Mouse (Mus musculus): ENCODE measurements around the gene Tulp2.
"Not testable (repeated sequence)": the region's sequence is repeated elsewhere in the genome, so short reads cannot be mapped to it uniquely, and the experiment has no call there.

Gene Tulp2

DNA sequence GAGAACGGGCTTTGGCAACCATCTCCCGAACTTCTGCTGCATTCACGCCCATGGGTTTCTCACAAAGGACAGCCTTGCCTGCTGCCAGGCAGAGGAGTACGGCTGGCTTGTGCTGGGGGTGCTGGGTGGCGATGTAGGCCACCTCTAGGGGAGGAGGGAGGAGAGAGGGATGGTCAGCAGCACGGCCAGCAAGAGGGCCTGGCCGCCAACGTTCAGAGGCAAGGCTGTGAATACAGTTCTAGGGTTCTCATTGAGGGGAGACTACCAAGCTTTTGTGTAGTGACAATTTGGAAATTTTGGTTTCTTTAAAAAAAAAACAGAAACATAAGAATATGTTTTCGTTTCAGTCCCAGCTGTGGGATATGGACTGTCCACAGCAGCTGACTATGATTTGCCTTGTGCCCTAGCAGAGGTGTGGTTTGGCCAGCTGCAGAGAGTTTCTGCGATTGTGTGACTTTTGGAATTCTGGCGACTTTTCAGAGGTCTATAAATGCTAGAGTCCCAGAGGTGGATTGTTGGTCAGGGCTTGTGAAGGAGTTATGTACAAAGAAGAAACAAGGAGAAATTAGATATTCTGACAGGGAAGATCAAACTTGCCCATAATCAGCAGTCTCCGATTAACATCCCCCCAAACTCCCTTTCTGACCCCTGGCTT lies 5.2 kb downstream of the Tulp2 start, which contains the start of gene Gm45808:
Gene Gm45808, minus strand, starts transcription at position 51 of the 655 bp plus-strand sequence.
- DNase-seq (ENCODE audit: extremely low spot score), result no peak

GRCm38 (mm10) chr7:45487861-45488292 lies 6.2 kb downstream of the Tulp2 start:
- peak; percentile 49 for DNase-seq (ENCODE audit: extremely low spot score)

DNA sequence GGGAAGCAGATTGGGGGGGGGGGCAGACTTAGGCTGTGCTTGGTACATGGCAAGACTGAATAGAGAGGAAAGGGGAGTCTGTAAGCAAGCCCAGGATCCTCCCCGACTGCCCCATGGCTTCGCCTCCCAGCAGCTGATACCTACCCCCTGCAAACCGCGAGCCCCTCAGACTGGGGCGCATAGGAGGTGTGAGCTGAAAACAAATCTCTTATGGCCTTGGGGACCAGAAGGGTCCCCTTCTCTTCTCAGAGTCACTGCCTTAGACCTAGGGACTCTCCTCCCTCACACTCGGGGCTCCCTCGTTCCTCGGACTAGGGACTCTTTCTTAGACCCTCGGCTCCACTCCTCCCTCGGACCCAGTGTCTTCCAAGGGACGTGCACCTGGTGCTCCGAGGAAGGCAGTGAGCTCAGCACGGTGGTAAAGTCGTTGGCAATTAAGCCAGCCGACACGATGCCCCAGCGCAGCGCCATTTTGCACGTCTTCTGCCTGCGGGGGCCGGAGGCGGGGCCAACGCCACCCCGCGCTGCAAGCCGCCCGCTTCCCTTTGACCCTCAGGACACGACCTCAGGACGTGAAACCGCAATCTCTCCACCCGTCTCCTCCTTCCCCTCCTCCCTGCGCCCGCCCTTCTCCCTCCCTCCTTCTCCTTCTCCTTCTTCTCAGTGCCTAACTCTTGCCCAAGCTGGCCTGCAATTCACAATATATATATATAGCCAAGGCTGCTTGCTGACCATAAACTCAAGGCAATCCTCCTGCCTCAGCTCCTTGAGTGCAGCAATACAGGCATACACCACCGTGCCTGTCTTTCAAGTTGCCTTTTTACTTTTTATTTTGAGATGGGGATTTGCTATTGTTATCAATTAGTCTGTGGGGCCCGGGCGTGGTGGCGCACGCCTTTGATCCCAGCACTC lies 6.9 kb downstream of the Tulp2 start, which contains the start of gene Dhdh:
Gene Dhdh, minus strand, starts transcription at position 513 of the 912 bp plus-strand sequence.
- peak; percentile 83 for DNase-seq (ENCODE audit: extremely low spot score)

GRCm38 (mm10) chr7:45489578-45489977 lies 7.9 kb downstream of the Tulp2 start:
- no peak for DNase-seq (ENCODE audit: extremely low spot score)

- peak; percentile 52 for DNase-seq (ENCODE audit: extremely low spot score)
Measured at GRCm38 (mm10) chr7:45490822-45491221, 9.1 kb downstream of the Tulp2 start.

DNA sequence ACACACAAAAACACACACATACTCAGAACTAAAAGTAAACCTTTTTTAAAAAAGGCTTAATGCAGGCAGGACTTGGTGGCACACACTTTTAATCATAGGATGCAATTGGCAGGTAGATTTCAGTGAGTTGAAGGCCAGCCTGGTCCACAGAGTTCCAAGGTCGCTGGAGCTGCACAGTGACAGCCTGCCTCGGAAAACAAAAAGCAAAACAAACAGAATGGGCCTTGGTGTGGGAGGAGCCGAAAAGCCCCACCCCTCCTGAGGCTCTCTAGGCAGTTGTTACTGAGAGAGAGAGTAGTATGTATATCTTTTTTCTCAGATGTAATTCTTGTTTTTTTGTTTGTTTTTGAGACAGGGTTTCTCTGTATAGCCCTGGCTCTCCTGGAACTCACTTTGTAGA lies 9.6 kb downstream of the Tulp2 start:
- DNase-seq (ENCODE audit: extremely low spot score), result no peak

DNA sequence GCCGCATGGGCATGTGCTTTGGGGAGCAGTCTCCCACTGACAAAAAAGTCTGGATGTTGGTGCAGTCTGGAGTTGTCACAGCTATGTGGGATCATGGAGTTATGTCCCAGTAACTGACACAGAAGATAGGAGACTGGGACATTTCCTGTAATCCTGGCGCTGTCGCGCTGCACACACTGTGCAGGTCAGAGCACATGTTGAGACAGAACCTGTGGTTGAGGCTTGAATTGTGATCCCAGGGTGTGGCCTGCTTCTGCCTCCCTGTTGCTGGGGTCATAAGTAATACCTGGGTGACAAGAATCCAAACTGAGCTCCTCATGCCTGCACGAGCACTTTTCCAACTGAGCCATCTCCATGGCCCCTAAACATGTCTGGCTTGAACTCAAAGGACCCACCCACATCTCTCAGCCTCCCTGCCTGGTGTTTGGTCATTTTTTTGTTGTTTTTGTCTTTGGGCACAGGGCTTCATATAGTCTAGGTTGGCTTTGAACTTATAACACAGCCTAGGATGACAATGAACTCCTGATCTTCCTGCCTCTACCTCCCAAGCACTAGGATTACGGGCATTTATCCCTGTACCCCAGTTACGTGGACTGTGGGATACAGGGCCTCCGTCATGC lies 10.7 kb downstream of the Tulp2 start:
- no peak for DNase-seq (ENCODE audit: extremely low spot score)

DNA sequence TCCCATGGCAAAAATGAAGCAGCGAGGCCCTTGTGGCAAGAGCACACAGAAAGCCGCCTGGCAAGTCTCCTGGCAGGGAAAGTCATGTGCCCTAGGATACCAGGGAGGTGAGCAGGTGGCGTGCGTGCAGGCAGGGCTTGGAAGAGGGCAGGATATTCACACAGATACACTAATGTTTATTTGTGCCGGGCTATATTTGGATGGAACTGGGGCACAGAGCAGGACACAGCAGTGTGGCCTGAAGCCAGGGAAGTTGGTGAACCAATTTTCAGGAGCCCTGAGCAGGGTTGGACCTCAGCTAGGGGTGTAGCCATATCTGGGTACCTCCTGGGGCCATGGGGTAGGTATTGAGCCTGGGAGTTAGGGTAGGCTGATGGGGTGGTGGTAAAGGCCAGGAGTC lies 11.3 kb downstream of the Tulp2 start:
- no peak for DNase-seq (ENCODE audit: extremely low spot score)

DNA sequence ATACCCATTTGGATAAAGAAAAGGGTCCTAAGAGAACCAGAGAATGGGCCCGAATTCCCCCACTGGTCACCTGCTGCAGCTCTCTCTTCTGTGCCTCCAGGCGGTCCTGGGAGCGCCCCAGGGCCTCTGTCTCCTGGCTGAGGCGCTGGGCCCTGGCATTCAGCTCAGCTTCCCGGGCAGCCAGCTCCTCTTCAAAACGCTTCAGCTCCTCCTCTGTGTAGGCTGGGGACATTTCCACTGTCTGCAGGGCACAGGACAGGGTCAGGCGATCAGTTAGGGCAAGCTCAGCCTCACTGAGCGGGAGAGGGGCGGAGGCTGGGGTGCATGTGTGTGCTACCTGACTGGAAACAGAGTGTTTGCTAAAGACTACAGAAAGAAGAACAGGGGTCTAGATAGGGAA lies 12.9 kb downstream of the Tulp2 start:
- no peak for DNase-seq (ENCODE audit: extremely low spot score)

DNA sequence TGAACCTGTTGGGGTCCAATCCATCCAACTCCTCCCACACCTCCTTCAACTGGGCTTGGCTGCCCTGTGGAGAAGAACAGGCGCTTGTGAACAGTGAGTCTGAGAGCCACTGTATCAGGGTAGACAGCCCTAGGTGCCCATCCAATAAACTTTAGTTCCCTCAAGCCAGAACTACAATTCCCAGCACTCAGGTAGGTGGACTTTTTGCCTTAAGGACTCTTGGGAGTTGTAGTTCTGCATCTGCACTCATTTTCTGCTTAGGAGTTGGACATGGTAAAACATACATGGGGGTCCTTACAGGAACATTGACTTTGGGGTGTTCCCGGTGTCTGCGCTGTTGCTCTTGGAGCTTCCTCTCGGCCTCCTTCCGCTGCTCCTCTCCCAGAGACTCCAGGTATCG lies 16.8 kb downstream of the Tulp2 start:
- DNase-seq (ENCODE audit: extremely low spot score), result no peak

DNA sequence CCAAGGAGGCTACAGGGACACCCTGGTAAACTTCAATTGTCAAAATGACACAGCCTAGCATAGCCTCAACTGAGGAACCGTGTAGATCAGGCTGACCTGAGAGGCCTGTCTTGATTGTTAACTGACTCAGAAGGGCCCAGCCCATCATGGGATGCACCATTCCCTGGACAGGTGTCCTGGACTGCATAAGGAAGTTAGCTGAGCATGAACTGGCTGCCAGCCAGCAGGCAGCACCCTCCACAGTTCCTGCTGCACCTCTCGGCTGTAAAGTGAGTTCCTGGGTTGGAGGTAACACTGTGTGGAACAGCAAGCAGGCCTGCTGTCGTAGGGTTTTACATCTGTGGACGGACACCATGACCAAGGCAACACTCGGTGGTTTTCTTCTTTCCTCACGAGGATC lies 25.9 kb downstream of the Tulp2 start:
- DNase-seq (ENCODE audit: extremely low spot score), result no peak

DNA sequence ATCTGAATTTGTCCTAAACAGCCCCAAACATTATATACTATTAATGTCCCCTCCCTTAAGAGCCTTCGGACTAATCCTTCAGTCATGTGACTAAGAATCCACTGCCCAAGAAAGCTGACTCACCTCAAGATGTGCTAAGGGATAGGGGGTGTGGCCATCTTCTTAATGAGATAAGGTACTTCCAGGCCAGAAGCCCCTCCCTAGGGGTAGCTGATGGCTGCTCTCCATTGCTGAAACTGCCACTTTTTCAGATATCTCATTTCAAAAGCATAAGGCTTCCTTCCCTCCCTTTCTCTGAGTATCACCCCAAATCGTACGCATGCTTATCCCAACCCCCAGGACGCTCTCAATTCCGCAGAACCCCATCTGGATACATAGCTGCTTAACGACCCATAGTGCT lies 26.9 kb downstream of the Tulp2 start:
- no peak for DNase-seq (ENCODE audit: extremely low spot score)

- DNase-seq (ENCODE audit: extremely low spot score), result no peak
Measured at GRCm38 (mm10) chr7:45509181-45509882, 27.7 kb downstream of the Tulp2 start.

DNA sequence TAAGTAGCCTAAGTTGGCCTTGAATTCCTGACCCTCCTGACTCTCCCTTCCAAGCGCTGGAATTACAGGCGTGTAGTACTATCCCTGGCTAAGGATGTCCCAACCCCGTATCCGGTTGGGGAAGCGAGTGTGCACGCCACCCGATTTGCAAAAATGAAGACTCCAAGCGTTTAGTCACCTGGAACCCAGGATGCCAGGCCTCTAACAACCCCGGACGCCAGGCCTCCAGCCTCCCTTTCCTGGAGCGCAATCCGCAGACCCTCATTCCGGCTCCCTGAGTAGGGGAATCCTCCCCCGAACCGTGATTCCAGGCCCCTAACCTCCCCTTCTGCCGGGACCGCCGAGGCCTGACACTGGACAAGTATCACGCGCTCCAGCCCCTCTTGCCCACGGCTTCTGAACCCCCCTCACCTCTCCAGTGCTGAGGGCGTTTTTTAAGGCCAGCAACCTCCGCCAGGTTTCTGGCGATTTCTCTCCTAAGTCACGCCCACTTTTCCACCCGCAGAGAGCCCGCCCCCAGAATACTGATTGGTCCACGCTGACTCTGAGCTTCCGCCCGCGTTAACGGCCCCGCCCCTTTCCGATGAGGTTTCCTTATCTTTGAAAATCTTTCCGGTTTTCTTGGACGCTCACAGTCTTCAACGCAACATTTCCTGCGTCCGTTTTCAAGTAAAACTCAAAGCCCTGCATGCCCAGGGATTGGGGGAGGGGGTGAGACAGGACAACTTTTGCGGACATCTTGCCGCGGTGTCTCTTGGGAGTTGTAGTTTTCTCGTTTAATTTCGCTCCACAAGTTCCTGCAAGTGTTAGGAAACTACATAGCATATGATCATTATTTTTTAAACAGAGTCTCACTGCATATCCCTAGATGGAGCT lies 28.5 kb downstream of the Tulp2 start, which contains the start of gene Nucb1:
Gene Nucb1, minus strand, starts transcription at position 495 of the 876 bp plus-strand sequence.
- peak; percentile 95 for DNase-seq (ENCODE audit: extremely low spot score)

- no peak for DNase-seq (ENCODE audit: extremely low spot score)
Measured at GRCm38 (mm10) chr7:45514411-45514810, 32.7 kb downstream of the Tulp2 start.

DNA sequence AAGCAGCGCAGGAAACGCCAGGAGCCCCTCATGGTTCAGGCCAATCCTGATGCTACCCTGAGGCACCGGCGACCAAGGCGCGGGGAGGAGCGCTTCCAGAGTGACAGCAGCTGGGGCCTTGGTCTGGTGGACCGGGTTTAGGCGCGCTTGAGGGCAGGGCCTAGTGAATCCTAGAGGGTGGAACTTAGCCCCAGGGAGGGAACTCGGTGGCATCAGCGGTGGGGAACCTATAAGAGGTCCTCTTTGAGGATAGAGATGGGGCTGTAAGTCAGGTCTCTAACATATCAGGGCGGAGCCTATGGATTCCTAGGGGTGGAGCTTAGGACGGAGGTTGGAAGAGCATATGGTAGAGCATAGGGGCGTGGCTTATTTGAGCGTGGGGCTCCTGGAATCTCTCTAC lies 33.8 kb downstream of the Tulp2 start:
- DNase-seq (ENCODE audit: extremely low spot score), result peak; percentile 56

DNA sequence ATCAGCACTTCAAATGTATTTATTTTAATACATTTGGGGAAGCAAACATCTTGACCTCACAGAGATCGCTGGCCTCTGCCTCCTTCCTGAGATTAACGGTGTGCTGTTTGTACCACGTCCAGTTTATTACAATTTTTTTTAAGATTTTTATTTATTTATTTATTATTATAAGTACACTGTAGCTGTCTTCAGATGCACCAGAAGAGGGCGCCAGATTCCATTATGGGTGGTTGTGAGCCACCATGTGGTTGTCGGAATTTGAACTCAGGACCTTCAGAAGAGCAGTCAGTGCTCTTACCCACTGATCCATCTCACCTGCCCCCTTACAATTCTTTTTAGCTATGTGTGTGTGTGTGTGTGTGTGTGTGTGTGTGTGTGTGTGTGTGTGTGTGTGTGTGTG lies 35.2 kb downstream of the Tulp2 start:
- DNase-seq (ENCODE audit: extremely low spot score), result not testable (repeated sequence)

DNA sequence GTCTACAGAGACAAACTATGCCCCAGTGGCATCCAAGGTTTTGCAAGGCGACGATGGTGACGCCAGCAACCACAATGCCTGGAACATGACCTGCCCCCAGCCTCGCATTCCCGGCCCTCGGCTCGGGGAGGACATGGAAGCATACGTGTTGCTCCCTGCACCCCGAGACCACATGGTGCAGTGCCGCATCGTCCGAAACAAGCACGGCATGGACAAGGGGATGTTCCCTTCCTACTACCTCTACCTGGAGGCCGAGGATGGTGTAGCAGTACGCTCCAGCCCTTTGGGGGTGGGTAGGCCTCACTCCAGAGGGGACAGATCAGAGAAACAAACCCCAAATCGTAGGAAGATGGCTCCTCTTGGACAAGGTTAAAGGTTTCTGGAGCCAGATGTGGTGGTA lies 36.9 kb downstream of the Tulp2 start:
- no peak for DNase-seq (ENCODE audit: extremely low spot score)

DNA sequence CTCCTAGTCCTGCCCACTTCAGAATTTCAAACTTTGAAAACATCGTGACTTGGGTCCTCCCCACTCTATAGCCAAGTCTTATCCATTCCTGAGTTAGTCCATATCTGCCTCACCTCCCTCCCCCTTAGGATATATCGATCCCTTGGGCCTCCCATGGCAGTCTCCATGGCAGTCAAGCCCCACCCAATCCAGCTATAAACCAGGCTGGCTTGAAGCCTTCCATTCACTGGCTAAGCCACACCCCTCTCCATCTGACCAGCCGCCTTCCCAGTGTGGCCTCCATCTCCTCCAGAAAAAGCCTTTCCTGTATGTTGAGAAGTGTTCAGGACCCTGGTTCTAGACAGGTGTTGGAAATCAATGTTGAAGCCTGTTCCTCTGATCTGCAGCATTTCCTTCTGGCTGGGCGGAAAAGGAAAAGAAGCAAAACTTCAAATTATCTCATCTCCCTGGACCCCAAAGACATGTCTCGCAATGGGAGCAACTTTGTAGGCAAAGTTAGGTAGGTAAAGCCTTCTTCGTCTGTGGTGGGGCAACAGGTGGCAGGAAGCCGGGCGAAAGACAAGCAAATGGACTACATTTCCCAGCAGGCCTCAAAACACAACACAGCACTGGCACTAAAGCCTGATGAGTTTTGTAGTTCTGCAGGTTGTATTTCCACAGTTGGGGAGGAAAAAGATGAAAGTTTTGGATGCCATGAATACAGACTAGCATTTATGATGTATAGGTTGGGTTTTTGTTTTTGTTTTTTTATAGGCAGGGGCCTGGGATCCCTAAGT lies 37.9 kb downstream of the Tulp2 start:
- DNase-seq (ENCODE audit: extremely low spot score), result no peak

DNA sequence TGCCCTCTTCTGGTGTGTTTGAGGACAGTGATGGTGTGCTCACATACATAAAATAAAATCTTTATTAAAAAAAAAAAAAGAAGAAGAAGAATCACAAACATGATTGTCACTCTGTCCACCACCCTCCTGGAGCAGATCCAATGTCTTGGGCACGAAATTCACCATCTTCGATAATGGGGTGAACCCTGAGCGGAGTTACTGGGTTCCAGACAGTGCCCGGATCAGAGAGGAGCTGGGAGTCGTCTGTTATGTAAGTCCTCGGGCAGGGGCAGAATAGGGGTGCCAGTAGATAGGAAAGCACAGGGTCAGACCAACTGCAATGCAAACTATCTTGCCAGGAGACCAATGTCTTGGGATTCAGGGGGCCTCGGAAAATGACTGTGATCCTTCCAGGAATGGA lies 38.9 kb downstream of the Tulp2 start:
- no peak for DNase-seq (ENCODE audit: extremely low spot score)

Measured in embryo, embryonic 9.5 days (tissue).